Mouse (Mus musculus) embryonic facial prominence, embryonic 13.5 days (tissue): ENCODE measurements around the gene Psmg3. TPM values are rescaled to one million over a fixed set of nuclear protein-coding genes. Genes with fewer than 3 reads are reported as not detected.

ENCODE experiments used
- ATAC-seq: fragments of 200-750 bp; cut with Nextera tagmentation; 2 replicates; pipeline ENCODE4 v1.8.0; 2017; ENCODE audit warnings: low read depth; ENCODE audit not compliant: insufficient number of reproducible peaks, insufficient read depth, low FRiP score, low TSS enrichment
- H3K27ac ChIP-seq: fragments of 300-500 bp; sonication (generic); 2 replicates; pipeline ENCODE4 v1.5.1; 2015; ENCODE audit warnings: moderate library complexity, mild to moderate bottlenecking, inconsistent platforms
- H3K27me3 ChIP-seq: fragments of 300-500 bp; sonication (generic); 2 replicates; pipeline ENCODE4 v1.6.1; 2015; ENCODE audit warnings: mild to moderate bottlenecking, inconsistent platforms
- H3K36me3 ChIP-seq: fragments of 300-500 bp; sonication (generic); 2 replicates; pipeline ENCODE4 v1.6.1; 2015; ENCODE audit warnings: mild to moderate bottlenecking, inconsistent platforms
- H3K4me1 ChIP-seq: fragments of 300-500 bp; sonication (generic); 2 replicates; pipeline ENCODE4 v1.6.1; 2015; ENCODE audit warnings: inconsistent platforms
- H3K4me2 ChIP-seq: fragments of 300-500 bp; sonication (generic); 2 replicates; pipeline ENCODE4 v1.6.1; 2015; ENCODE audit warnings: moderate library complexity, mild to moderate bottlenecking, inconsistent platforms
- H3K4me3 ChIP-seq: fragments of 300-500 bp; sonication (generic); 2 replicates; pipeline ENCODE4 v1.5.1; 2015; ENCODE audit warnings: mild to moderate bottlenecking, inconsistent platforms
- H3K9ac ChIP-seq: fragments of 300-500 bp; sonication (generic); 2 replicates; pipeline ENCODE4 v1.6.1; 2015; ENCODE audit warnings: mild to moderate bottlenecking, inconsistent platforms
- H3K9me3 ChIP-seq: fragments of 300-500 bp; sonication (generic); 2 replicates; pipeline ENCODE4 v1.6.1; 2016; ENCODE audit warnings: inconsistent platforms
- WGBS: fragments of 180-500 bp; shearing (Covaris S2); methylation state at CpG from one replicate; pipeline ENCODE4 v1.1.7; 2015; ENCODE audit warnings: mixed read lengths; 5-methylcytosine and 5-hydroxymethylcytosine counted together
- polyA plus RNA-seq: library from polyadenylated mRNA; unstranded; fragments of >200 nt; fragmentation: Nextera tagmentation; extraction: Ambion mirVana; gene quantifications from 2 replicates; pipeline ENCODE4 v1.2.1, GENCODE M21; 2015

The Psmg3 gene
- polyA plus RNA-seq, 1 experiment from 2014 or later: 65.4 TPM

DNA sequence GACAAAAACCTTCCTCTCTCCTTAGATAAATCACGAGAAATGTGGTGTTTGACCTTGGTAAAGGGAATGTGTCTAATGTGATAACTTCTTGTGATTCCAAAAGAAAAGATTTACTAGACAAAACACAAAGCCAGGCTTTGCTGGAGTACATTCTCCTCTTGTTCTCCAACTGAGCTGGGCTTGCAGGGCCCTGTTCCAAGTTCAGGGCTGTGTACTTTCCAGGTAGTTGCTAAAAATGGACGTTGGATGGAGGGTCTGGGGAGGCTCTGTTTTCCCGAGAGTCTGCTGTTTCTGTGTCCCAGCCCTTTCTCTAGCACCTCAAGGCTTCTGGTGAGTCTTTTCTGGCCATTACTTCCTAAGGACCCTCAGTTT lies 33.7 kb downstream of the Psmg3 start:
- Histone ChIP-seq H3K4me3 (peak overlapping the region; percentile 89; the same call in 1 of the 2 replicates), H3K27ac (no peak overlapping the region), H3K27me3 (0 out of 2 replicates have a peak, but pooled peaks cover 3% of the 10 kb centered on the region), H3K4me1 (peaks cover 37% of the 10 kb centered on the region), H3K9ac (no peak overlapping the region), H3K4me2 (peak overlapping the region; percentile 99), H3K9me3 (no peaks in the 10 kb centered on the region), H3K36me3 (no peaks in the 10 kb centered on the region)
- WGBS: 51% methylated on average over 3 of the region's 3 CpGs
- ATAC-seq: no peak

GRCm38 (mm10) chr5:139792159-139792775 lies 34.4 kb downstream of the Psmg3 start:
- peak overlapping the region; percentile 99 for H3K4me2 ChIP-seq
- peak overlapping the region; percentile 89 for H3K4me3 ChIP-seq
- no peak overlapping the region for H3K27ac ChIP-seq
- H3K4me1 ChIP-seq: peaks cover 30% of the 10 kb centered on the region
- H3K9me3 ChIP-seq: no peaks in the 10 kb centered on the region
- ATAC-seq: no peak
- no peaks in the 10 kb centered on the region for H3K36me3 ChIP-seq
- H3K9ac ChIP-seq: peak overlapping the region; percentile 80
- H3K27me3 ChIP-seq: 0 out of 2 replicates have a peak, but pooled peaks cover 3% of the 10 kb centered on the region
- 19% methylated on average over 11 of the region's 11 CpGs for WGBS

DNA sequence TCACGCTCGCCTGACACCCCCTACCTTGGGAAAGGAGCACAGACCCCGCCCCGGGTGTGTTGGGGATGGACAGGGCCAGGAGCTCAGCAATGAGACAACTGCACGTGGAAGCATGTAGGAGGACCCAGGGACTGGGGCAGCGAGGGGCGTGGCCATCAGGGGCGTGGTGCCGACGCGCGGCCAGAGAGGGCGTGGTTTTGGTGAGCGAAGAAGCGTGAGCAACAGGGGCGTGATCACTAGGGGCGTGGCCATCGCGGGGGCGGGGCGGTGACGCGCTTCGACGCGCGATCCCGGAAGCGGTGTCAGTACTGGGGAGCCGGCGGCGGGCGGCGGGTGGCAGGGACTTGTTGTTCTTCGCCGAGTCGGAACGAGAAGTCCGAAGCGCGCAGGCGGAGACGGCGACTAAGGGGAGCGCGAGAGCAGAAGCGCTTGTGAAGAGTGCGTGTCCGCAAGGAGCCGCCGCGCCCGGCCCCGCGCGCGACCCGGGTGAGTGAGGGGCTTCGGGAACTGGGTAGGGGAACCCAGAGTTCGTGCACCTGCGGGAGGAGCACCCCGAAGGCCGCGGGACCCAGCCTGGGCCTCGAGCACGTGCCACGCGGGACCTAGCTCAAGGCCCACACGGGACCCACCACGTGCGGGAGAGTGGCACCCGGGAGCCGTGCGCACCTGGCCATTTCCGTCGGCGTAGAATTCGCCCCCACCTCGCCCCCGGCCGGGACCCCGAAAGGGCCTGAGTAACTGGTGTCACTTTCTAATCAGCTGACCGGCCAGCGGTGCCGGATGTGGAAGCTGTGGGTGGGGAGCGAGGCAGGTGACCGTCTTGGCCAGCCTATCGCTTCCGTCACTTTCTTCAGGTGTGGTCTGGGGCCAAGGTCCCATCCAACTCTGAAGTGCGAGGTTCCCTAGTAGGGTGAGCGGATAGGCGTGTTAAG lies 35.2 kb downstream of the Psmg3 start, which contains the start of gene Mafk:
Gene Mafk (plus strand): TSS at position 287 of the 932 bp plus-strand sequence.
- under 1% methylated on average over 92 of the region's 92 CpGs for WGBS
- Histone ChIP-seq H3K36me3 (no peaks in the 10 kb centered on the region), H3K9me3 (no peaks in the 10 kb centered on the region), H3K27me3 (0 out of 2 replicates have a peak, but pooled peaks cover 3% of the 10 kb centered on the region), H3K9ac (peak within 1 kb of the TSS; percentile 80), H3K4me3 (peak within 1 kb of the TSS; percentile 89), H3K27ac (peak within 1 kb of the TSS; percentile 77), H3K4me2 (peak within 1 kb of the TSS; percentile 99), H3K4me1 (peaks cover 23% of the 10 kb centered on the region)
- peak; percentile 74 for ATAC-seq

GRCm38 (mm10) chr5:139789466-139789865 lies 37.2 kb downstream of the Psmg3 start:
- 61% methylated on average over 4 of the region's 4 CpGs for WGBS

GRCm38 (mm10) chr5:139781406-139781805 lies 45.3 kb downstream of the Psmg3 start:
- H3K36me3 ChIP-seq: no peaks in the 10 kb centered on the region
- no peak overlapping the region for H3K27ac ChIP-seq
- WGBS: 83% methylated on average over 8 of the region's 8 CpGs
- H3K9me3 ChIP-seq: no peaks in the 10 kb centered on the region
- H3K4me1 ChIP-seq: no peaks in the 10 kb centered on the region
- H3K9ac ChIP-seq: no peak overlapping the region
- no peak overlapping the region for H3K4me2 ChIP-seq
- no peak overlapping the region for H3K4me3 ChIP-seq
- ATAC-seq: no peak
- H3K27me3 ChIP-seq: no peaks in the 10 kb centered on the region

More at GRCm38 (mm10) chr5:139789466-139789865, 37.2 kb downstream of the Psmg3 start:
- no peak for ATAC-seq
- H3K27me3 ChIP-seq: 0 out of 2 replicates have a peak, but pooled peaks cover 3% of the 10 kb centered on the region
- H3K4me2 ChIP-seq: no peak overlapping the region
- H3K9me3 ChIP-seq: no peaks in the 10 kb centered on the region
- no peak overlapping the region for H3K27ac ChIP-seq
- peaks cover 15% of the 10 kb centered on the region for H3K4me1 ChIP-seq
- no peak overlapping the region for H3K9ac ChIP-seq
- no peak overlapping the region for H3K4me3 ChIP-seq
- no peaks in the 10 kb centered on the region for H3K36me3 ChIP-seq

DNA sequence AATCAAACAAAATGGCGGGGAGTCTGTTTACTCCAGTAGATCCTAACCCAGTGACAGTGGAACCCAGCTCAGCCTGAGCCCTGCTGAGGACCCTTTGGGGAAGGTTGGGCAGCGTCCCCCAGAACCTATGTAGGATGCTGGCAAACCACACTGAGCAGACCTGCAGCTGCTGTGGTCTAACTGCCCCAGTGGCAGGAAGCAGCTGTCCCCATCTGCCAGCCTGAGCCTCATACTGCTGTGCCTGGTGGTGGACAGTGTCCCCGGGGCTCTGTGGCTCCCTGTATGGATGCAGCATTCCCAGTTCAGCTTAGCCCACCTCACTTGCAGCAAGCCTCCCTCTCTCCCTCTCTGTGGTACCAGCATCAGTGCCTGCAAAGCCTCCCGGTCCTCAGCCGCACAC lies 49.7 kb downstream of the Psmg3 start:
- H3K27me3 ChIP-seq: no peaks in the 10 kb centered on the region
- H3K4me1 ChIP-seq: peaks cover 13% of the 10 kb centered on the region
- no peaks in the 10 kb centered on the region for H3K9me3 ChIP-seq
- H3K27ac ChIP-seq: no peak overlapping the region
- H3K9ac ChIP-seq: no peak overlapping the region
- peaks cover 21% of the 10 kb centered on the region for H3K36me3 ChIP-seq
- WGBS: 85% methylated on average over 5 of the region's 5 CpGs
- ATAC-seq: no peak
- H3K4me3 ChIP-seq: no peak overlapping the region
- H3K4me2 ChIP-seq: no peak overlapping the region

- H3K9ac ChIP-seq: peak within 1 kb of the TSS; percentile 97
- peak; percentile 78 for ATAC-seq
- H3K36me3 ChIP-seq: peaks cover 36% of the 10 kb centered on the region
- H3K4me3 ChIP-seq: peak within 1 kb of the TSS; percentile 100
- under 1% methylated on average over 55 of the region's 55 CpGs for WGBS
- H3K4me2 ChIP-seq: peak within 1 kb of the TSS; percentile 94
- H3K27me3 ChIP-seq: no peaks in the 10 kb centered on the region
- H3K4me1 ChIP-seq: peaks cover 13% of the 10 kb centered on the region
- H3K9me3 ChIP-seq: no peaks in the 10 kb centered on the region
- H3K27ac ChIP-seq: 0 out of 2 replicates have a peak within 1 kb of the TSS, but pooled peaks have one; percentile 28
These were observed 51.3 kb downstream of the Psmg3 start, which contains the start of gene Ints1 for GRCm38 (mm10) chr5:139775216-139775926. Gene Ints1 (minus strand): TSS chr5:139775674.

Other genes starting within 250 kb of the Psmg3 start
- gene Micall2, start 90.5 kb downstream of the Psmg3 start, polyA plus RNA-seq: 7.3 and 8.9 TPM in 2 replicates
- gene Ints1, start 51.2 kb downstream of the Psmg3 start, polyA plus RNA-seq: 24.5 and 29.0 TPM in 2 replicates
- gene Mafk, start 35.4 kb downstream of the Psmg3 start, polyA plus RNA-seq: 8.7 and 9.6 TPM in 2 replicates
- gene Tmem184a, start 7.0 kb downstream of the Psmg3 start, polyA plus RNA-seq: 2.3 and 2.7 TPM in 2 replicates
- gene Gm26938, start 478 bp downstream of the Psmg3 start, polyA plus RNA-seq: 0.90 TPM in 1 of 2 replicates, not detected in the other
- gene Elfn1, start 81.1 kb upstream of the Psmg3 start, polyA plus RNA-seq: 1.4 TPM in 2 replicates